Mouse (Mus musculus) kidney, adult 18-20 months (tissue): ENCODE measurements at regions not wholly inside any gene's neighbourhood (a gene's known extent, or its start where the extent isn't known, plus 50 kb on each side); places are given as distances from the start of the nearest gene placed in this dataset.
A peak's percentile ranks its signal among the peaks of the same experiment; 100 is the strongest.

Source experiments
- DNase-seq: peaks from one replicate; pipeline ENCODE4 v3.0.0; 2021

- no peak for DNase-seq
Measured at GRCm38 (mm10) chr6:31065419-31065818, 106.5 kb upstream of the Klf14 start.

- DNase-seq: no peak
Measured at GRCm38 (mm10) chr6:31066861-31067260, 108.0 kb upstream of the Klf14 start.

- no peak for DNase-seq
Measured at GRCm38 (mm10) chr6:31067453-31067852, 108.6 kb upstream of the Klf14 start.

GRCm38 (mm10) chr6:31069243-31069642 is 110.4 kb upstream of the Klf14 start:
- DNase-seq: no peak

GRCm38 (mm10) chr6:31070537-31070936 is 111.7 kb upstream of the Klf14 start:
- DNase-seq: no peak

- DNase-seq: no peak
Measured at GRCm38 (mm10) chr6:31070966-31071365, 112.1 kb upstream of the Klf14 start.

- no peak for DNase-seq
Measured at GRCm38 (mm10) chr6:31072072-31072471, 113.2 kb upstream of the Klf14 start.

- no peak for DNase-seq
Measured at GRCm38 (mm10) chr6:31072559-31072958, 113.7 kb upstream of the Klf14 start.

- DNase-seq: no peak
Measured at GRCm38 (mm10) chr6:31073338-31073737, 114.5 kb upstream of the Klf14 start.

GRCm38 (mm10) chr6:31074394-31074793 is 115.5 kb upstream of the Klf14 start:
- DNase-seq: no peak

- DNase-seq: no peak
Measured at GRCm38 (mm10) chr6:31075209-31075571, 116.3 kb upstream of the Klf14 start.

- peak; percentile 68 for DNase-seq
Measured at GRCm38 (mm10) chr6:31075572-31076477, 116.9 kb upstream of the Klf14 start.

GRCm38 (mm10) chr6:31076478-31076834 is 117.6 kb upstream of the Klf14 start:
- no peak for DNase-seq

GRCm38 (mm10) chr6:31077216-31077615 is 118.3 kb upstream of the Klf14 start:
- no peak for DNase-seq

- no peak for DNase-seq
Measured at GRCm38 (mm10) chr6:31077779-31078178, 118.9 kb upstream of the Klf14 start.

GRCm38 (mm10) chr6:31078413-31078812 is 119.5 kb upstream of the Klf14 start:
- peak; percentile 55 for DNase-seq

- DNase-seq: no peak
Measured at GRCm38 (mm10) chr6:31079586-31080259, 120.8 kb upstream of the Klf14 start.

GRCm38 (mm10) chr6:31080279-31080678 is 121.4 kb upstream of the Klf14 start:
- DNase-seq: no peak

GRCm38 (mm10) chr6:31080691-31081090 is 121.8 kb upstream of the Klf14 start:
- no peak for DNase-seq

GRCm38 (mm10) chr6:31081238-31081637 is 122.4 kb upstream of the Klf14 start:
- DNase-seq: no peak

GRCm38 (mm10) chr6:31081988-31082387 is 123.1 kb upstream of the Klf14 start:
- no peak for DNase-seq

GRCm38 (mm10) chr6:31082613-31083470 is 124.0 kb upstream of the Klf14 start:
- no peak for DNase-seq

GRCm38 (mm10) chr6:31083701-31084100 is 124.8 kb upstream of the Klf14 start:
- DNase-seq: no peak
